Mouse (Mus musculus) hindbrain, postnatal 0 days (tissue): ENCODE results near the gene Aldh1a3. TPM values are rescaled to one million over a fixed set of nuclear protein-coding genes. Genes with fewer than 3 reads are reported as not detected.

ENCODE experiments used
- ATAC-seq: fragments of 200-750 bp; cut with Nextera tagmentation; 2 replicates; pipeline ENCODE4 v1.8.0; 2017; ENCODE audit warnings: mild to moderate bottlenecking, moderate TSS enrichment, moderate library complexity
- DNase-seq: peaks from one replicate; pipeline ENCODE4 v3.0.0-alpha.2; 2015; ENCODE audit warnings: low spot score
- H3K27ac ChIP-seq: fragments of 300-500 bp; sonication (generic); 2 replicates; pipeline ENCODE4 v1.5.1; 2014; ENCODE audit warnings: mild to moderate bottlenecking
- H3K27me3 ChIP-seq: fragments of 300-500 bp; sonication (generic); 2 replicates; pipeline ENCODE4 v1.6.1; 2014; ENCODE audit warnings: low read length, mixed read lengths; ENCODE audit not compliant: insufficient read depth
- H3K36me3 ChIP-seq: fragments of 300-500 bp; sonication (generic); 2 replicates; pipeline ENCODE4 v1.6.1; 2014; ENCODE audit warnings: low read length, mixed read lengths; ENCODE audit not compliant: insufficient read depth
- H3K4me1 ChIP-seq: fragments of 300-500 bp; sonication (generic); 2 replicates; pipeline ENCODE4 v1.6.1; 2014; ENCODE audit warnings: antibody characterized with exemption, low read length, mixed read lengths; ENCODE audit not compliant: insufficient read depth
- H3K4me2 ChIP-seq: fragments of 300-500 bp; sonication (generic); 2 replicates; pipeline ENCODE4 v1.6.1; 2014; ENCODE audit warnings: low read depth, mild to moderate bottlenecking, low read length, moderate library complexity, mixed read lengths
- H3K4me3 ChIP-seq: fragments of 300-500 bp; sonication (generic); 2 replicates; pipeline ENCODE4 v1.5.1; 2014; ENCODE audit warnings: low read length
- H3K9ac ChIP-seq: fragments of 300-500 bp; sonication (generic); replicated peaks from 2 replicates; pipeline ENCODE4 v1.6.1; 2014; ENCODE audit warnings: mild to moderate bottlenecking, low read length, moderate library complexity, mixed read lengths
- H3K9me3 ChIP-seq: fragments of 300-500 bp; sonication (generic); 2 replicates; pipeline ENCODE4 v1.6.1; 2016; ENCODE audit warnings: low read length, mixed read lengths
- CTCF ChIP-seq: IDR thresholded peaks from 2 replicates; pipeline ENCODE4 v1.5.1; 2016; ENCODE audit warnings: antibody characterized with exemption, control low read depth, low read depth
- WGBS: fragments of 180-500 bp; shearing (Covaris S2); extraction: QIAGEN DNeasy Blood & Tissue Kit; methylation state at CpG from one replicate; pipeline ENCODE4 v1.1.7; 2014; 5-methylcytosine and 5-hydroxymethylcytosine counted together
- polyA plus RNA-seq: library from polyadenylated mRNA; unstranded; fragments of >200 nt; fragmentation: Nextera tagmentation; extraction: Ambion mirVana; gene quantifications from 2 replicates; pipeline ENCODE4 v1.2.1, GENCODE M21; 2015
- total RNA-seq: library from RNA; depleted of rRNA; stranded (reverse); fragments of >200 nt; gene quantifications from 2 replicates; pipeline ENCODE4 v1.2.3, GENCODE M21; 2014

Gene Aldh1a3
- total and polyA plus RNA-seq, 2 experiments from 2014 or later, result 3.5 to 4.6 TPM

GRCm38 (mm10) chr7:66451622-66452295 lies 24.4 kb upstream of the Aldh1a3 start:
- TF ChIP-seq CTCF, result no peak
- 60% methylated on average over 12 of the region's 12 CpGs for WGBS
- H3K4me2 ChIP-seq, result no peak overlapping the region
- no peak overlapping the region for H3K27ac ChIP-seq
- H3K27me3 ChIP-seq, result no peaks in the 10 kb centered on the region
- H3K4me1 ChIP-seq, result 0 out of 2 replicates have a peak, but pooled peaks cover 4% of the 10 kb centered on the region
- no peaks in the 10 kb centered on the region for H3K36me3 ChIP-seq
- no peak overlapping the region for H3K9ac ChIP-seq
- ATAC-seq, result no peak
- no peaks in the 10 kb centered on the region for H3K9me3 ChIP-seq
- no peak overlapping the region for H3K4me3 ChIP-seq
- no peak for DNase-seq

GRCm38 (mm10) chr7:66449971-66450752 lies 22.8 kb upstream of the Aldh1a3 start:
- peak; percentile 78 for ATAC-seq
- DNase-seq, result peak; percentile 73
- Histone ChIP-seq H3K4me1 (0 out of 2 replicates have a peak, but pooled peaks cover 4% of the 10 kb centered on the region), H3K27me3 (no peaks in the 10 kb centered on the region), H3K4me3 (peak overlapping the region; percentile 24), H3K9me3 (no peaks in the 10 kb centered on the region), H3K27ac (0 out of 2 replicates have a peak overlapping the region, but pooled peaks have one; percentile 11), H3K9ac (no peak overlapping the region), H3K36me3 (no peaks in the 10 kb centered on the region), H3K4me2 (peak overlapping the region; percentile 56)
- WGBS, result 7% methylated on average over 15 of the region's 16 CpGs
- no peak for TF ChIP-seq CTCF

GRCm38 (mm10) chr7:66448786-66449540 lies 21.6 kb upstream of the Aldh1a3 start:
- no peaks in the 10 kb centered on the region for H3K36me3 ChIP-seq
- H3K4me1 ChIP-seq, result 0 out of 2 replicates have a peak, but pooled peaks cover 4% of the 10 kb centered on the region
- no peaks in the 10 kb centered on the region for H3K9me3 ChIP-seq
- DNase-seq (no peak), ATAC-seq (no peak)
- no peak overlapping the region for H3K27ac ChIP-seq
- TF ChIP-seq CTCF, result no peak
- no peaks in the 10 kb centered on the region for H3K27me3 ChIP-seq
- WGBS, result 75% methylated on average over 15 of the region's 15 CpGs
- H3K9ac ChIP-seq, result no peak overlapping the region
- no peak overlapping the region for H3K4me3 ChIP-seq
- no peak overlapping the region for H3K4me2 ChIP-seq

- 54% methylated on average over 10 of the region's 10 CpGs for WGBS
- Histone ChIP-seq H3K4me2 (no peak overlapping the region), H3K9ac (no peak overlapping the region), H3K4me1 (0 out of 2 replicates have a peak, but pooled peaks cover 4% of the 10 kb centered on the region), H3K9me3 (no peaks in the 10 kb centered on the region), H3K27ac (no peak overlapping the region), H3K27me3 (no peaks in the 10 kb centered on the region), H3K36me3 (no peaks in the 10 kb centered on the region), H3K4me3 (no peak overlapping the region)
- DNase-seq (no peak), ATAC-seq (no peak)
- no peak for TF ChIP-seq CTCF
Observed at GRCm38 (mm10) chr7:66448304-66448703, 21.0 kb upstream of the Aldh1a3 start.

GRCm38 (mm10) chr7:66446860-66447259 lies 19.5 kb upstream of the Aldh1a3 start:
- Histone ChIP-seq H3K4me3 (no peak overlapping the region), H3K9me3 (no peaks in the 10 kb centered on the region), H3K36me3 (no peaks in the 10 kb centered on the region), H3K27ac (no peak overlapping the region), H3K9ac (no peak overlapping the region), H3K4me1 (peaks cover 11% of the 10 kb centered on the region; the same call in 1 of the 2 replicates), H3K4me2 (no peak overlapping the region), H3K27me3 (no peaks in the 10 kb centered on the region)
- TF ChIP-seq CTCF, result no peak
- no peak for ATAC-seq
- DNase-seq, result no peak
- WGBS, result 90% methylated on average over 3 of the region's 3 CpGs

GRCm38 (mm10) chr7:66445117-66445905 lies 18.0 kb upstream of the Aldh1a3 start:
- no peaks in the 10 kb centered on the region for H3K27me3 ChIP-seq
- no peak for DNase-seq
- no peaks in the 10 kb centered on the region for H3K36me3 ChIP-seq
- ATAC-seq, result no peak
- no peak overlapping the region for H3K27ac ChIP-seq
- no peaks in the 10 kb centered on the region for H3K9me3 ChIP-seq
- H3K9ac ChIP-seq, result no peak overlapping the region
- no peak overlapping the region for H3K4me3 ChIP-seq
- peaks cover 7% of the 10 kb centered on the region; the same call in 1 of the 2 replicates for H3K4me1 ChIP-seq
- 35% methylated on average over 11 of the region's 11 CpGs for WGBS
- no peak for TF ChIP-seq CTCF
- no peak overlapping the region for H3K4me2 ChIP-seq
